Mouse (Mus musculus) left cerebral cortex, adult 2 months (tissue): ENCODE data around the gene Adcy7. TPM values are rescaled to one million over a fixed set of nuclear protein-coding genes. Genes with fewer than 3 reads are reported as not detected.

Source experiments
- DNase-seq, 2 experiments: peaks; one replicate each; pipeline ENCODE4 v3.0.0; 2021 to 2022; ENCODE audit warnings: low spot score in 2 of 2, mixed read lengths in 1 of 2; ENCODE audit errors: extremely low spot score in 1 of 2
- H3K27ac ChIP-seq: fragments of 200-600 bp; 2 replicates; pipeline ENCODE4 v1.8.1; 2022
- H3K4me3 ChIP-seq: fragments of 200-600 bp; 2 replicates; pipeline ENCODE4 v1.8.1; 2022
- CTCF ChIP-seq: fragments of 200-600 bp; IDR thresholded peaks from 2 replicates; pipeline ENCODE4 v1.8.1; 2022; ENCODE audit warnings: antibody characterized with exemption, mild to moderate bottlenecking, moderate library complexity
- intact Hi-C: fragments of 180-260 bp; cut with DNase I; formaldehyde crosslinking; loops from one replicate; pipeline ENCODE4 v1.15.1; 2025
- total RNA-seq, 2 experiments: library from RNA; stranded (reverse); gene quantifications; 2 replicates each; pipeline ENCODE4 v1.2.3; 2021

Gene Adcy7
- total RNA-seq, 2 experiments from 2014 or later, result 4.1 to 4.8 TPM

DNA sequence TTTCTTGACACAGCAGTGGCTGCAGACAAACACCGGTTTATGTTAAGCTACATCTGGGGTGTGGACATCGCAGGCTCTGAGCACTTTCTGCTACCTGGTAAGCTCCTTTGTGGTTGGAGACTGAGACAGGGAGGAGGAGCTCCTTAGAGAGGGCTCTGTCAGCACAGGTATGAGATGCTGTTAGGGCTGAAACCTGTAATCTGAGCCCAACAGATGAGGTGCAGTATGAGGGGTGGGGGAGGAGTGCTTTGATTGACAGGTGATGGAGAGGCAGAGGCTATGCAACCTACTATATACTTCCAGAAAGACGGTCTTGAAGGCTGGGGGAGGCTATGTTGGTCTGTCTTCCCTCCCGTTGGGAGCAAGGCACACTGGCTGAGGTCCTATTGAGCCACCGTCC lies 7.0 kb downstream of the Adcy7 start:
- intact Hi-C loops, result no loop called here
- DNase-seq, result no peak
- no peak overlapping the region for H3K4me3 ChIP-seq
- H3K27ac ChIP-seq, result no peak overlapping the region
- no peak for TF ChIP-seq CTCF

DNA sequence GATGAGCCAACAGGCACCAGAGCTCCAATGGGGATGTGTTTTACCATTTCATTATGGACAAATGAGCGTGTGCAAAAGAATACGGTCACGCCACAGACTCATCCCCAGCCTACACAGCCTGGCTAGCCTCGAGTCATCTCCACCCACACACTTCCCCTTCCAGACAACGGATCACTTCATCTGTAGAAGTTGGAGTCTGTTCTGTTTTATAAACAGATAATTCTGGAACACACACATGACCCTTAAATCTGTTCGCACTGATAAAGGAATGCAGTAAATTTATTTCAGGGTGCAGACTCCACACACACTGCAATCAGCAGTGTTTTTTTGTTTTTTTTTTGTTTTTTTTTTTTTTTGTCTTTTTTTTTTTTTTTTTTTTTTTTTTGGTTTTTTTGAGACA lies 7.5 kb downstream of the Adcy7 start:
- intact Hi-C loops, result no loop called here
- Histone ChIP-seq H3K27ac (no peak overlapping the region), H3K4me3 (no peak overlapping the region)
- no peak for TF ChIP-seq CTCF
- no peak for DNase-seq

- DNase-seq, result no peak
- no peak overlapping the region for H3K4me3 ChIP-seq
- intact Hi-C loops, result no loop called here
- H3K27ac ChIP-seq, result no peak overlapping the region
- no peak for TF ChIP-seq CTCF
Observed at GRCm38 (mm10) chr8:88280904-88281303, 8.7 kb downstream of the Adcy7 start.

DNA sequence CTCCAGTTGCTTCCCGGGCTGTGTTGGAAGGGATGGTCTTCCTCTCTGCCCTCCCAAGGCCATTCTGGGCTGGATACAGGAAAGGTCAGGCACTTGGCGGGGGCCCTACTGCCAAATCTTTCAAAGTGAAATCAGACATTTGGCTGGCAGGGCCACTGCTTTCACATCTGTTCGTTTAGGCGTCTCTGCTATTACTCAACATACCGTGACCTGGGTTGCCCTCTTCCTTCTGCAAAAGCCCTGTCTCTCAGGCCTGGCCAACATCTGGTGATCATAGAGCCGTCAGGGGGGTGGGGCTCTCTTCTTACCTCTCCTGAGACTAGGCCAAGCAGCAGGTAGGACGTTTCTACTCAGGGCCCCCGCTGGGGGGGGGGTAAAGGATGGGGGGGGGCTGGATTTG lies 10.5 kb downstream of the Adcy7 start:
- DNase-seq, result no peak
- intact Hi-C loops, result no loop called here
- TF ChIP-seq CTCF, result no peak
- Histone ChIP-seq H3K27ac (no peak overlapping the region), H3K4me3 (no peak overlapping the region)

DNA sequence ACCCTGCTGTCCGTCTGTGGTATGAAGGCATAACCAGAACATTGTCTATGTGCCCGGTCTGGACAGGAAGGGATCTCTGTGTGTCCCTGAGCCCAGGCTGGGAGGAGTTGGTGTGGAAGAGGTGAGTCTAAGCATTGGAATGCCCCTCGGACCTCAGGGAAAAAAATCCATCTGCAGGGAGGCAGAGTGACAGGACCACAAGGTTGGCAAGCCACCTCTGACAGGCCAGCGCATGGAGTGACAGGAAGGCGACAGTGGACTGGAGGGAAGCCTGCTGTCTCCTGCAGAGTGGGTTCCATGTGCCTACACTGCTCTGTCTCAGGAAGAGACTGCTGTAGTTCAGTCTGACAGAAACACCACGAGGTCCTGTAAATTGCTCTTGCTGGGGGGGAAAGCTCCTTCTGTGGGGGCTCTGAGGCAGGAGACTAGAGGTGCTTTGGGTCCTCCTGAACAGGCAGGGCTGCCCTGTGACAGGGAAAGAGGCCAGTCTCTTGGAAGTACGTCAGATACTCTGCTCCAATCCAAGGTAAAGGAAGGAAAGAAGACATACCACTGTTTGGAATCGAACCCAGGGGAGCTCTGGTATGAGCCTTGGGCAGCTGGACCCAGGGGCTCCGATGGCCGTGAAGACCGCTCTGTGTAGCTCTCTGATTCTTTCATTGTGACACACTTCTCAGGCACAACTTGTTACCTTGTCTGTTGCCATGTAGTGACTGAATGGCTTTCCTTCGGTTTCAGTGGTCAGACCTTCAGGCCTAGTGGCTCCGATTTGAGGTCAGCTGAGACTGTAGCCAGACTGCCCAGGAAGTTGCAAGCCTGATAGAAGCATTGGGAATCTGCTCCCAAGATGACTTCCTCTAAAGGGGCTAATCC lies 11.3 kb downstream of the Adcy7 start:
- Histone ChIP-seq H3K4me3 (no peak overlapping the region), H3K27ac (no peak overlapping the region)
- intact Hi-C loops, result no loop called here
- no peak for TF ChIP-seq CTCF
- DNase-seq, result no peak

DNA sequence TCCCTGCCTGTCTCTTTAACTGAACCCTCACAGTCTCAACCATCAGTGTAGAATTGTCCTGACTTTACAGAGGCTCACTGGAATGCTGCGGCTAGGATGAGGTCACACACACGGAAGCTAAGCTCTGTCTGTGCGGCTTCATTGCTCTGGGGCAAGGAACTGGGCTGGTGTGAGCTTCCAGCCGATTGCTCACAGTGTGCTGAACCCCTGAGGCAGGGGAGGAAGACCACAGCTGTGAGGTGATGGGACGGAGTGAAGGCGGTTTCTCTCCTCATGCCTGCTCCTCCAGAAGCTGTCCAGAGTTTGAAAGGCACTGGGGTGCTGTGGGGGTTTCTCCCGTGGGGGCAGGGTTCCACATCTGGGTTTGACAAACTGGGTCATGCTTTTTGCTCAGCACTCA lies 12.5 kb downstream of the Adcy7 start:
- intact Hi-C loops, result no loop called here
- H3K4me3 ChIP-seq, result no peak overlapping the region
- no peak for TF ChIP-seq CTCF
- no peak overlapping the region for H3K27ac ChIP-seq
- DNase-seq, result no peak

DNA sequence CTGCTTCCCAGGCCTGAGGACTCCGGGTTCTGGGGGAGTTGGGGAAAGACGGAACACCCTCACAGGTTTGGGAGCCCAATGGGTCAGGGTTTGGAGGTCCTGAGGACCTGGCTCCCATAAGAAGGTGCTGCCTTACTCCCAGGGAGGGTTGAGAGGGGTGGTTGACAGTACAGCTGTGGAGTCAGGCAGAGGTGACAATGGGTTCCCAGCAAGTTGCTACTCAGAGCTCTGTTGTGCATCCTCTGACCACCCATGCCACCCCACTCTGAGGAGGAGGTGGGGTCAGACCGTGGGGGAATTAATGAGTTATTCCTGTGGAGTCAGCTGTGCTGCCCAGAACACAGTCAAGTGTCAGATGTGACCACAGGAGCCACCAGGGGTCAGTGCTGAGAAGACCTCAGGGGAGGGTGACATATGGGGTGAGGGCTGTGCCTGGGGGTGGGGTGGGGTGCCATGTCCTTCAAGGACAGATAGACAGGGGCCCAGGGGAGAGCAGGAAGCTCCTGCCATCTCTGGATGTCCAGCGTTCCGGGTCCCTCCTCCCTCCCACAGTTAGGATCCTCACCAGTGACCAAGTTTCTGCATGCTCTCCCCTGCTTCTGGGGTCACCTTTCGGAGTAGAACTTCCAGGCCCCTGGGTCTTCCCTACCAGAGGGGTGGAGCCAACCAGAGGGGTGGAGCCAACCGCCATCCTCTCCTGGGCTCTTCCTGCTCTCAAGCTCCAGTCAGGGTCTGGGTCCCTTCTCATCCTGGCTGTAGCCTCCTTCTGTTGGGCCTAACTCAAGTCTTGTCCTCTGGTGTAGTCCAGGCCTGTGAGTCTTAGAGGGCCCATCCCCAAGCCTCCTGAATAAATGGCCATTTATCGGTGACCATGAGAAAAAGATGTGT lies 13.5 kb downstream of the Adcy7 start:
- no peak overlapping the region for H3K27ac ChIP-seq
- intact Hi-C loops, result no loop called here
- no peak overlapping the region for H3K4me3 ChIP-seq
- DNase-seq, result no peak
- peak; percentile 6; the same call in 1 of the 2 replicates for TF ChIP-seq CTCF

DNA sequence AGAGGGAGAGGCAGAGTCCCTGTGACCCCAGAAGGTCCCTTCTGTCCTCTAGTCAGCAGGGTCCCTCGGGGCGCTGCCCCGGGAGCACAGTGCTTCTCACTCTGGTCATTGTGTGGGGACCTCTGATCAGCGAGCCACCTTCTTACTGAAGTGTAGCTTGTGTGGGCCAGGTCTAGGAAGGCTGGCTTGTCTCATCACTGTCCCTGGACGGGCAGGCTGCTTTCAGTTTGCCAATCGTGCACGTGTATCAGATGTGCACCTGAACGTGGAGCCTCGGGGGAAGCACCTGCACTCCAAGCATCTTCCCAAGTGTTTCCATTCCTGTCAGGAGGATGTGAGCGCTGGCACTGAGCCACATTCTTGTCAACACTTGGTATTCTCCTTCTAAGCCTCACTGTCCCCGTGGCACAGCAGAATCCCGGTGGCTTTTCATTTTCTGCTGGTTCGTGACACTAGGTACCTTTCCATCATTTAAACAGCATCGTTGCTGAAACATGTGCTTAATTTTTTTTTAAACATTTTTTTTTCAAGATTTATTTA lies 14.3 kb downstream of the Adcy7 start:
- intact Hi-C loops, result no loop called here
- no peak overlapping the region for H3K4me3 ChIP-seq
- no peak for TF ChIP-seq CTCF
- H3K27ac ChIP-seq, result no peak overlapping the region
- DNase-seq, result no peak

- no peak for TF ChIP-seq CTCF
- DNase-seq, result no peak
- Histone ChIP-seq H3K27ac (no peak overlapping the region), H3K4me3 (no peak overlapping the region)
- intact Hi-C loops, result no loop called here
Observed at GRCm38 (mm10) chr8:88288622-88289242, 16.5 kb downstream of the Adcy7 start.

- Histone ChIP-seq H3K4me3 (no peak overlapping the region), H3K27ac (no peak overlapping the region)
- intact Hi-C loops, result no loop called here
- DNase-seq, result no peak
- no peak for TF ChIP-seq CTCF
Observed at GRCm38 (mm10) chr8:88289901-88290300, 17.7 kb downstream of the Adcy7 start.

- no peak for TF ChIP-seq CTCF
- H3K27ac ChIP-seq, result no peak overlapping the region
- H3K4me3 ChIP-seq, result no peak overlapping the region
- intact Hi-C loops, result no loop called here
- DNase-seq, result no peak
Observed at GRCm38 (mm10) chr8:88290326-88291304, 18.4 kb downstream of the Adcy7 start.
